Mouse (Mus musculus) right cerebral cortex, postnatal 25 days (tissue): ENCODE results near the gene Tvp23b.

Experiments used
- DNase-seq: peaks from one replicate; pipeline ENCODE4 v3.0.0; 2022

Gene Tvp23b

GRCm38 (mm10) chr11:62901699-62902323 lies 22.6 kb downstream of the Tvp23b start:
- peak; percentile 40 for DNase-seq

GRCm38 (mm10) chr11:62903871-62904495 lies 24.7 kb downstream of the Tvp23b start:
- DNase-seq: no peak

DNA sequence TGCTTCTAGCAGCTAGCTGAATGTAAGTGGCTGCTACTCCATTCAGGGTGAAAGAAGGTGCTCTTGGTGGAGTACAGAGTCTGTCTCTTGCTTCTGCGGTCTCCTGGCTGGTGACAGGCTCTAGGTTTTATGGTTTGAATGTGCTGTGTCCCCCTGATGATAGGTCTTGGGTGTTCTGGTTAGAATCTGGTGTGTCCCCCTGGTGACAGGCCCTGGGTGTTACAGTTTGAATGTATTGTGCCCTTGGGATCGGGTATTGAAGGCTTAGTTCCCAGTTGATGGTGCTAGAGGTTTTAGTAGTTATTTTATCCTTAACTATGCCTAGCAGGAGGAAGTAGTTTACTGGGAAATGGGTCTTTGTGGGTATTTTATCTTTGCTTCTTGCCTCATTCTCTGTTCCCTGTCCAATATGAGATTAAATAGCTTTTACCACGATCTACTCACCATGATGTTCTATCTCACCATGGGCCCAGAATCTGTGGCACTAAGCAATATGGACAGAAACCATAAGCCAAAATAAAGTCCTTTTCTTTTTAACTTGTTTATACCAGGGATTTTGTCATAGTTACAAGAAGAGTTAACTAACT lies 30.6 kb downstream of the Tvp23b start:
- DNase-seq: no peak

- no peak for DNase-seq
Measured at GRCm38 (mm10) chr11:62911362-62911761, 32.1 kb downstream of the Tvp23b start.

GRCm38 (mm10) chr11:62913141-62913540 lies 33.9 kb downstream of the Tvp23b start:
- DNase-seq: no peak

- no peak for DNase-seq
Measured at GRCm38 (mm10) chr11:62914532-62914931, 35.3 kb downstream of the Tvp23b start.

DNA sequence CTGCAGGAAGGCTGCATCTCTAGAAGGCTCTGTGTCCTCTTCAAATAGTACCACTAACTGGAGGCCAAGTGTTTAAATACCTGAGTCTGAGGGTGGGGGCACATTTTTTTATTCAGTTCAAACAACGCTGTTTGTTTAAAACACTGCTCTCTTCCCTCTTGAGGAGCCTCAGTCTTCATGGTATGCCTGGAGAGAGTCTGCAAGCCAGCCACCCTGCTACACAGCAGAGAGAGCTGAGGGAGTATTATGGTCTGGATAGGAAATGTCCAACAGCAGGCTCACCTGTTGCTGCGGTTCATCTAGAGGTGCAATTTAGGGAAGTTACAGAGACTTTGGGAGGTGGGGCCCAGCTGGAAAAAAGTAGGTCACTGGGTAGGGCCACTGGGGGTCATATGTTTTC lies 36.2 kb downstream of the Tvp23b start:
- DNase-seq: no peak

DNA sequence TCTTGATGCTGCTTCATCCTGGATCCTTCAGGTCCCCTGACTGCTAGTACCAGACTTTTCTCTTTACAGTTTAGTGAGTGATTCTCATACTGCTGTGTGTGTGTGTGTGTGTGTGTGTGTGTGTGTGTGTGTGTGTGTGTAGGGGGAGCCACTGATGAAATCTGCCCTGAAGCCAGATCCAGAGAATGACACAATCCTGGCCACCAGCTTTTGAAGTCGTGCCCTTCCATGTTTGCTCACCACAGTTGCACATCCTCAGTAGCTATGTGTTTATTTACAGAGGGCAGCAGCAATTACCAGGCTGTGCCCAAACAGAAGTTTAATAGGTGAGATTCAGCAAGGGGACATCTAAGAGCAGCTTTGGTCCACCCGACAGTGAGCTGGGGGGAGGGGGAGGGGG lies 37.5 kb downstream of the Tvp23b start:
- DNase-seq: no peak

- no peak for DNase-seq
Measured at GRCm38 (mm10) chr11:62919946-62920742, 40.9 kb downstream of the Tvp23b start.

DNA sequence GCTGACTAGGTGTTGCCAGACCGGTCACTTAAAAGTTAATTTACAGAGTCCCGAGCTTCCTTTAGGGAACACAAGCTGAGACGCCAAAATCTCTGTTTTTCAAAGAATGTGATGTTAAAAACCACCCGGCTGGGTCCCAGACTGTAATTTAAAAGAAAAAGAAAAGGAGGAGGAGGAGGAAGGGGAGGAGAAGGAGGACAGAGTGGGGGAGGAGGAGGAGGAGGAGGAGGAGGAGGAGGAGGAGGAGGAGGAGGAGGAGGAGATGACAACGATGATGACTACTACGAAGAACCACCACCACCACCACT lies 41.4 kb downstream of the Tvp23b start:
- no peak for DNase-seq

GRCm38 (mm10) chr11:62921052-62921977 lies 42.1 kb downstream of the Tvp23b start:
- peak; percentile 91 for DNase-seq

DNA sequence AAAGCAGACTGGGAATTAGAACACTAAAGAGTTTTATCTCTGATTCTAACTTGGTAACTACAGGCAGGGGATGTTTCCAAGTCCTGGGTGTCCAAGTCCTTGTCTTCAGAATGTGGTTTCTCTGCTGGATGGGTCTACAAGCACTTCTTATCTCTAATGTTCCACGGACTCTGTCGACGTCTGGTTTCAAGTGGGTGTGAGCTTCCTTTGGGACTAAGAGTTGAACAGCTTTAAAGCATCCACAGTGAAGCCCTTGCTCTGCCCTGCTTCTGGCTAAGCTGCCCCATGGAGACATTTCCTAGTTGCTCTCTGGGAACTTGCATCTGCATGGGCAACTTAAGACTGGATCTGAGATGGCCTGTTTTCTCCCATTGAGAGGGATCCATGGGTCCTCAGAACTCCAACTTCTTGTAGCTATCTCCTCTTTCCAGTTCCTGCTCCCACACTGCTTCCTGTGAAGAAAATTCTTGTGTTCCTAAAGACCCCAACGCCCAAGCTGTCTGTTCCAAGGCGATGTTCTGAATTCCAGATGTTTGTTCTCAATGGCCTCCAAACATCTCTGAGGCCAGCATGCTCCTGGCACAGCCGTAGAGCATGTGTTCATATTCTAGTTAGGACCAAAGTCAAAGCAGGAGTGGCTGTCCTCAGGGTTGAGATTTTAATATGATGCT lies 45.0 kb downstream of the Tvp23b start:
- no peak for DNase-seq

DNA sequence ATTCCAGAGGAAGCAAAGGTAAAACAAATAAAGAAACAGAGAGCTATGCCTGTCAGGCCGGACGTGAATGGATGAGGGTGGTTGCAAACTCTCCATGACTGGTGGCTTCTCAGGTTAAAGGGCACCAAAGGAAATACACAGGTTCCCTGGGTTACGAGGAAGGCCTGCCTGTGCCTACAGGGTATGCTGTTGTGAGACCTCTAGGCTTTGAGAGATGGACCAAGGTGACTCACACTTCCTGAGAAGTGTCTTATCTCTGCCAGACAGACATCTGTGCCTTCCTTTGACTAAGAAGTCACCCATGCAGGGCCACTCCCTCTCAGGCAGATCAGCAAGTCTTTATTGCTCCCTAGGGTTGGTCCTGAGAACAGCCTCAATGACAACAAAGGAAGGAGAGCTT lies 50.5 kb downstream of the Tvp23b start:
- DNase-seq: no peak

GRCm38 (mm10) chr11:62930574-62930973 lies 51.3 kb downstream of the Tvp23b start:
- no peak for DNase-seq

- DNase-seq: no peak
Measured at GRCm38 (mm10) chr11:62931141-62931540, 51.9 kb downstream of the Tvp23b start.

GRCm38 (mm10) chr11:62933099-62933498 lies 53.8 kb downstream of the Tvp23b start:
- DNase-seq: no peak

- DNase-seq: no peak
Measured at GRCm38 (mm10) chr11:62934795-62935514, 55.7 kb downstream of the Tvp23b start.

- DNase-seq: no peak
Measured at GRCm38 (mm10) chr11:62937986-62938385, 58.7 kb downstream of the Tvp23b start.

GRCm38 (mm10) chr11:62938921-62939320 lies 59.7 kb downstream of the Tvp23b start:
- DNase-seq: no peak

DNA sequence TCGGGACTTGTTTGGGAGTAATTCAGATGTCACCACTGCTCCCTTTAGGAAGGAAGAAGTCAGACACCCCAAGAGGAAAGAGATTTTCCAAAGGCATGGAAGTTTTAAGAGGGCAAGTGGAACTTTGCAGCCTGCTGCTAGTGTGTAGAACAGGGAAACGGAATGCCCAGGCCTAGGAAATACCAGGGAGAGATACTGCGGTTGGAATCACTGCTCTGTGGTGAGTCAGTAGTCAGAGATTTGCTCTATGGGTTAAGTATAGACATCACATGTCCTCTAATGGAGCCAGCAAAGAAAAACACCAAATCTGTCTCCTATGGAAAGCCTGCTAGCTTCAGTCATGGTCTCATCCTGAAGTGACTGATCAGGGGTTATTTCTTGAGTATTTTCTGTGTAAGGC lies 60.9 kb downstream of the Tvp23b start:
- DNase-seq: no peak

GRCm38 (mm10) chr11:62943538-62943937 lies 64.3 kb downstream of the Tvp23b start:
- no peak for DNase-seq

GRCm38 (mm10) chr11:62945514-62945913 lies 66.3 kb downstream of the Tvp23b start:
- DNase-seq: no peak
